In the genomic region with DNA sequence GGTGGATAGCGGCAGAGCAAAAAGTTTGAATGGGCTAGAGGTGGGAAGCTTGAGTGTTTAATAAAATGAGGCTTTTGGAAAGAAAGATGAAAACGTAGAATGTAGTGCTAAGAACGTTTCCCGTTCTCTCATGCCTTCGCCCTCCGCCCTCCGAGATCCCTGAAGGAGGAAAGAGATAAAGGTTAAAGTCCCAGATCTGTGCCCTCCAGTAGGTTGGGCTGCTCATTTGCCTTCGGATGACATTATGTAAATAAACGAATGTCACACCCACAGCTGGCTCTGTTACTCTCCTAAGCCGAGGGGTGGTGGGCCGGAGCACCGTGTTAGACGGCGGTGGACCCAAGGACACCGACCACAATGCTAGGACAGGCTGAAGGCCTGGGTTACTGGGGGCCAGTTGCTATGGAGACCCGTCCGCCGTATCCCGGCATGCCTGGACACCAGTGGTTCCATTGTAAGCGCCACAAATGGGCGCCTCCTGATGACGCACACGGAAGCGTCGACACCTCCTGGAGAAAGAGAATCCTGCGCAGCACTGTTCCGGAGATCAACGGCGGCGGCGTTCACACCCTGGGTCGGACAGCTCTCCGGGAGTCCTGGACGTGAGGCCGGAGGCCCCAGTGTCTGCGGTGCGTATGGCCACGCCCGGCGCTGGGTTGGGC, we compare ENCODE assay signal across 8 mouse cellular contexts. TPM values are rescaled to one million over a fixed set of nuclear protein-coding genes. Genes with fewer than 3 reads are reported as not detected.
A peak's percentile ranks its signal among the peaks of the same experiment; 100 is the strongest.
DNase-seq lines count a peak whose midpoint lies in the region; ATAC-seq and TF ChIP-seq lines count a peak whose summit lies in the region.

Brms1 (plus strand) TSS at position 493 of the 662 bp plus-strand sequence.

- TF ChIP-seq POLR2A in ES-Bruce4 (IDR thresholded peaks at IDR 0.05; ENCODE audit: insufficient read depth, low read length) = no peak

- no peak for TF ChIP-seq CTCF in ES-Bruce4 (IDR thresholded peaks at IDR 0.05; ENCODE audit: low read depth, low read length)
- no peak for TF ChIP-seq CTCF in stomach, postnatal 0 days (IDR thresholded peaks at IDR 0.05; ENCODE audit: low read depth)

- TF ChIP-seq EP300 in ES-Bruce4 (IDR thresholded peaks at IDR 0.05; ENCODE audit: insufficient read depth, low read depth, low read length) = peak; percentile 61; the same call in 1 of the 2 replicates
- no peak for TF ChIP-seq EP300 in stomach, postnatal 0 days (optimal IDR thresholded peaks at IDR 0.05)

- no peaks in the 10 kb centered on the region for H3K27me3 ChIP-seq in ES-Bruce4 (ENCODE audit: control insufficient read depth, insufficient read depth, low read length, poor library complexity, severe bottlenecking)
- H3K27me3 ChIP-seq in forebrain, embryonic 14.5 days (replicated peaks; ENCODE audit: control insufficient read depth, insufficient read depth, low read length) = no peaks in the 10 kb centered on the region
- H3K27me3 ChIP-seq in liver, embryonic 16.5 days (ENCODE audit: control insufficient read depth, insufficient read depth, low read depth, low read length) = no peaks in the 10 kb centered on the region; the same call in 1 of the 2 replicates
- no peaks in the 10 kb centered on the region for H3K27me3 ChIP-seq in neural tube, embryonic 12.5 days (replicated peaks)
- H3K27me3 ChIP-seq in stomach, postnatal 0 days (ENCODE audit: control insufficient read depth, insufficient read depth, low read length) = no peaks in the 10 kb centered on the region

- H3K9me3 ChIP-seq in ES-Bruce4 (replicated peaks; ENCODE audit: control insufficient read depth, insufficient read depth, low read length, poor library complexity, severe bottlenecking) = no peaks in the 10 kb centered on the region
- H3K9me3 ChIP-seq in forebrain, embryonic 14.5 days (replicated peaks; ENCODE audit: control insufficient read depth, low read length) = no peaks in the 10 kb centered on the region
- H3K9me3 ChIP-seq in liver, embryonic 16.5 days (replicated peaks; ENCODE audit: control insufficient read depth, low read length) = no peaks in the 10 kb centered on the region
- H3K9me3 ChIP-seq in neural tube, embryonic 12.5 days = no peaks in the 10 kb centered on the region
- no peaks in the 10 kb centered on the region for H3K9me3 ChIP-seq in stomach, postnatal 0 days (ENCODE audit: control insufficient read depth, low read length)

- WGBS in forebrain, embryonic 14.5 days = 7% methylated on average over 40 of the region's 40 CpGs
- WGBS in large intestine, adult 2 months = 2% methylated on average over 40 of the region's 40 CpGs
- 2% methylated on average over 40 of the region's 40 CpGs for WGBS in liver, embryonic 16.5 days (ENCODE audit: insufficient replicate concordance)
- 9% methylated on average over 40 of the region's 40 CpGs for WGBS in neural tube, embryonic 12.5 days
- WGBS in stomach, postnatal 0 days = 2% methylated on average over 40 of the region's 40 CpGs

- H3K27ac ChIP-seq in ES-Bruce4 (ENCODE audit: insufficient read depth, low read length) = no peak within 1 kb of the TSS
- peak within 1 kb of the TSS; percentile 10; the same call in 1 of the 2 replicates for H3K27ac ChIP-seq in forebrain, embryonic 14.5 days (ENCODE audit: low read depth, low read length)
- H3K27ac ChIP-seq in liver, embryonic 16.5 days (ENCODE audit: low read length) = peak within 1 kb of the TSS; percentile 78
- H3K27ac ChIP-seq in neural tube, embryonic 12.5 days = 0 out of 2 replicates have a peak within 1 kb of the TSS, but pooled peaks have one; percentile 42
- H3K27ac ChIP-seq in stomach, postnatal 0 days (replicated peaks) = peak within 1 kb of the TSS; percentile 91

- peak within 1 kb of the TSS; percentile 58 for H3K9ac ChIP-seq in ES-Bruce4 (ENCODE audit: low read depth, poor library complexity, severe bottlenecking)
- H3K9ac ChIP-seq in forebrain, embryonic 14.5 days (ENCODE audit: low read length) = peak within 1 kb of the TSS; percentile 92
- H3K9ac ChIP-seq in liver, embryonic 16.5 days (ENCODE audit: low read depth, low read length) = peak within 1 kb of the TSS; percentile 80
- peak within 1 kb of the TSS; percentile 81 for H3K9ac ChIP-seq in neural tube, embryonic 12.5 days
- peak within 1 kb of the TSS; percentile 85 for H3K9ac ChIP-seq in stomach, postnatal 0 days (ENCODE audit: low read length)

- peak; percentile 98 for DNase-seq in forebrain, embryonic 14.5 days (ENCODE audit: low spot score)
- DNase-seq in heart, postnatal 10 days = peak; percentile 93 to 97
- DNase-seq in large intestine, adult 2 months (ENCODE audit: low read depth, low spot score) = no peak
- peak; percentile 95 for DNase-seq in stomach, postnatal 0 days (ENCODE audit: low spot score)

- intact Hi-C loops in heart, postnatal 10 days (cut with DNase I) = no loop called here

- peaks cover 2% of the 10 kb centered on the region for H3K4me1 ChIP-seq in ES-Bruce4 (ENCODE audit: control insufficient read depth, insufficient read depth, low read length)
- peaks cover 22% of the 10 kb centered on the region for H3K4me1 ChIP-seq in forebrain, embryonic 14.5 days (ENCODE audit: control insufficient read depth, insufficient read depth, low read length)
- peaks cover 35% of the 10 kb centered on the region for H3K4me1 ChIP-seq in liver, embryonic 16.5 days (ENCODE audit: control insufficient read depth, low read depth, low read length)
- H3K4me1 ChIP-seq in neural tube, embryonic 12.5 days = peaks cover 37% of the 10 kb centered on the region
- peaks cover 6% of the 10 kb centered on the region for H3K4me1 ChIP-seq in stomach, postnatal 0 days (replicated peaks; ENCODE audit: control insufficient read depth, insufficient read depth)

- H3K4me3 ChIP-seq in ES-Bruce4 (ENCODE audit: low read depth, low read length) = peak within 1 kb of the TSS; percentile 71
- H3K4me3 ChIP-seq in forebrain, embryonic 14.5 days (ENCODE audit: low read depth, low read length) = peak within 1 kb of the TSS; percentile 79
- peak within 1 kb of the TSS; percentile 76 for H3K4me3 ChIP-seq in liver, embryonic 16.5 days (ENCODE audit: low read depth, low read length)
- peak within 1 kb of the TSS; percentile 89 for H3K4me3 ChIP-seq in neural tube, embryonic 12.5 days
- H3K4me3 ChIP-seq in stomach, postnatal 0 days (ENCODE audit: low read depth, low read length) = peak within 1 kb of the TSS; percentile 79

- peak; percentile 43; the same call in 1 of the 2 replicates for ATAC-seq in cerebellum, adult (ENCODE audit: insufficient number of reproducible peaks, low FRiP score, low TSS enrichment)
- peak; percentile 67 for ATAC-seq in forebrain, embryonic 14.5 days
- ATAC-seq in liver, embryonic 16.5 days (ENCODE audit: low read depth) = peak; percentile 76
- ATAC-seq in neural tube, embryonic 12.5 days (ENCODE audit: low FRiP score, low read depth) = peak; percentile 64
- ATAC-seq in stomach, postnatal 0 days (ENCODE audit: low FRiP score, low TSS enrichment) = peak; percentile 80

- peak within 1 kb of the TSS; percentile 98 for H3K4me2 ChIP-seq in forebrain, embryonic 14.5 days (ENCODE audit: low read length)
- H3K4me2 ChIP-seq in liver, embryonic 16.5 days (ENCODE audit: low read depth, low read length) = peak within 1 kb of the TSS; percentile 80
- peak within 1 kb of the TSS; percentile 98 for H3K4me2 ChIP-seq in neural tube, embryonic 12.5 days (replicated peaks)
- peak within 1 kb of the TSS; percentile 96 for H3K4me2 ChIP-seq in stomach, postnatal 0 days (replicated peaks; ENCODE audit: low read depth)

- H3K36me3 ChIP-seq in ES-Bruce4 (ENCODE audit: control insufficient read depth, insufficient read depth, low read length, poor library complexity, severe bottlenecking) = no peaks in the 10 kb centered on the region
- H3K36me3 ChIP-seq in forebrain, embryonic 14.5 days (ENCODE audit: control insufficient read depth, insufficient read depth, low read length) = peaks cover 19% of the 10 kb centered on the region
- H3K36me3 ChIP-seq in liver, embryonic 16.5 days (ENCODE audit: control insufficient read depth, insufficient read depth) = no peaks in the 10 kb centered on the region
- H3K36me3 ChIP-seq in neural tube, embryonic 12.5 days = peaks cover 13% of the 10 kb centered on the region
- no peaks in the 10 kb centered on the region; the same call in 1 of the 2 replicates for H3K36me3 ChIP-seq in stomach, postnatal 0 days (ENCODE audit: control insufficient read depth, insufficient read depth, low read length)

RNA-seq across cellular contexts. Expression of gene Brms1, which starts in this region (rescaled TPM):
- polyA plus RNA-seq in ES-Bruce4 (2011; ENCODE audit: insufficient read depth, insufficient read length, low read depth, missing spikeins) = 22.3 and 24.0 TPM in 2 replicates
- polyA plus RNA-seq in forebrain, embryonic 14.5 days (2014; fragmentation: Nextera tagmentation; extraction: Ambion mirVana) = 56.2 and 56.8 TPM in 2 replicates
- 10 to 100 TPM; 13.5 to 15.6 TPM for total RNA-seq in heart, postnatal 10 days (2021)
- 44.3 and 46.3 TPM in 2 replicates for polyA plus RNA-seq in large intestine, adult 2 months (2012; rRNA removed)
- polyA plus RNA-seq in liver, embryonic 16.5 days (2015; fragmentation: Nextera tagmentation; extraction: Ambion mirVana) = 21.0 and 22.2 TPM in 2 replicates
- polyA plus RNA-seq in neural tube, embryonic 12.5 days (2016; fragmentation: Nextera tagmentation; extraction: Ambion mirVana) = 58.7 TPM in 2 replicates
- 42.3 and 45.6 TPM in 2 replicates for polyA plus RNA-seq in stomach, postnatal 0 days (2015; fragmentation: Nextera tagmentation; extraction: Ambion mirVana)
